Comparison of ENCODE assay signal across 23 mouse cellular contexts in the genomic region with DNA sequence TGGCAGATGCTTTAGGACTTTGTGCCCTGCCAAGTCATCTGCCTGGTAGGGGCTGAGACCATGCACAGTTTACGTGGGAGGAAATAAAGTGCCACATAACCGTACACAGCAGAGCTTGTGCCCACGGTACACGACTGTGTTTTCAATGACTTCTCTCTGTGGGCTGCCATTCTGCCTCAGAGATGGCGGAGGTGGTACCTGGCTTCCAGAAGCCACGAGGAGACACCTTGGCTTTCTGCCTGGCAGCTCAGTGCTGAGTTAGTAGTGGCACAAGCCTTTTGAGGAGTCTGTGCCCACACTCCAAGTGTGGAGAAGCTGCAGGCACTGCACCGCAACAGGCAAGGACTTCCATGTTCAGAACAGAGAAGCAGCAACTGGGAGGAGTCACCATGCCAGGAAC. TPM values are rescaled to one million over a fixed set of nuclear protein-coding genes. Genes with fewer than 3 reads are reported as not detected.
DNase-seq lines count a peak whose midpoint lies in the region; ATAC-seq lines count a peak whose summit lies in the region.
"Had no signal": no experiment of that assay in that cellular context is flagged by ENCODE, and none has a peak within 500 bp of the region (broad histone marks: within the 10 kb centered on the region; RNA-seq: fewer than 3 reads in every experiment).

No protein-coding gene starts in this region.

- no peak for ATAC-seq in midbrain, embryonic 11.5 days (ENCODE audit: low FRiP score)

- DNase-seq in layer of hippocampus, adult 11-12 months (ENCODE audit: low spot score): peak; percentile 60
- DNase-seq in layer of hippocampus, postnatal 10 days (ENCODE audit: low spot score in 2 of 2): no peak
- peak; percentile 33 for DNase-seq in midbrain, embryonic 11.5 days (ENCODE audit: low spot score, missing footprints)
- no peak for DNase-seq in midbrain, embryonic 10.5 days (ENCODE audit: low spot score)
- peak; percentile 74 for DNase-seq in layer of hippocampus, adult 9-11 months
- peak; percentile 77 to 84 for DNase-seq in right cerebral cortex, postnatal 36 days (ENCODE audit: low spot score in 2 of 2)
- DNase-seq in lung, postnatal 25 days (ENCODE audit: low spot score): no peak
- DNase-seq: adrenal gland, postnatal 10 days; B cell, adult 2 months; cerebellum, adult 9-10 months; heart, postnatal 4 days; kidney, adult 2 months; kidney, postnatal 14 days; lung, postnatal 10 days; spleen, adult 18-20 months; thymus, adult 2 months had no signal

- no peak overlapping the region for H3K4me3 ChIP-seq in midbrain, embryonic 11.5 days (ENCODE audit: low read depth, low read length)
- no peak overlapping the region for H3K4me3 ChIP-seq in midbrain, embryonic 10.5 days
- H3K4me3 ChIP-seq: embryonic facial prominence, embryonic 15.5 days; forebrain, embryonic 10.5 days had no signal

- H3K9ac ChIP-seq in midbrain, embryonic 11.5 days (ENCODE audit: low read length): no peak overlapping the region
- H3K9ac ChIP-seq: embryonic facial prominence, embryonic 15.5 days had no signal

- H3K4me2 ChIP-seq in midbrain, embryonic 11.5 days: no peak overlapping the region
- H3K4me2 ChIP-seq: embryonic facial prominence, embryonic 15.5 days had no signal

- H3K27me3 ChIP-seq in midbrain, embryonic 11.5 days (ENCODE audit: control insufficient read depth, insufficient read depth, low read length): no peaks in the 10 kb centered on the region
- H3K27me3 ChIP-seq in midbrain, embryonic 10.5 days (ENCODE audit: low read depth, poor library complexity, severe bottlenecking): no peaks in the 10 kb centered on the region
- H3K27me3 ChIP-seq: embryonic facial prominence, embryonic 15.5 days had no signal

- WGBS in midbrain, embryonic 11.5 days: 89% methylated on average over 7 of the region's 7 CpGs
- 90% methylated on average over 7 of the region's 7 CpGs for WGBS in midbrain, embryonic 10.5 days

- H3K36me3 ChIP-seq in midbrain, embryonic 11.5 days (ENCODE audit: control insufficient read depth, insufficient read depth, low read length): no peaks in the 10 kb centered on the region
- no peaks in the 10 kb centered on the region for H3K36me3 ChIP-seq in midbrain, embryonic 10.5 days
- H3K36me3 ChIP-seq: embryonic facial prominence, embryonic 15.5 days; forebrain, embryonic 10.5 days had no signal

- no peaks in the 10 kb centered on the region for H3K9me3 ChIP-seq in midbrain, embryonic 11.5 days (ENCODE audit: control insufficient read depth, low read length)
- no peaks in the 10 kb centered on the region for H3K9me3 ChIP-seq in midbrain, embryonic 10.5 days (replicated peaks)
- H3K9me3 ChIP-seq: embryonic facial prominence, embryonic 15.5 days; forebrain, embryonic 10.5 days had no signal

- H3K27ac ChIP-seq in midbrain, embryonic 11.5 days (ENCODE audit: low read depth, low read length): no peak overlapping the region
- no peak overlapping the region; the same call in 1 of the 2 replicates for H3K27ac ChIP-seq in midbrain, embryonic 10.5 days (replicated peaks)
- H3K27ac ChIP-seq: embryonic facial prominence, embryonic 15.5 days; forebrain, embryonic 10.5 days had no signal

- no peaks in the 10 kb centered on the region; the same call in 1 of the 2 replicates for H3K4me1 ChIP-seq in midbrain, embryonic 11.5 days (ENCODE audit: control insufficient read depth, insufficient read depth, low read length)
- H3K4me1 ChIP-seq in midbrain, embryonic 10.5 days: peaks cover 39% of the 10 kb centered on the region
- H3K4me1 ChIP-seq: embryonic facial prominence, embryonic 15.5 days had no signal

RNA-seq across cellular contexts. Expression of gene Ubxn11, which starts 5.4 kb away (rescaled TPM):
- total RNA-seq in layer of hippocampus, postnatal 10 days (2021): 10 to 100 TPM; 19.5 to 23.2 TPM
- polyA plus RNA-seq in midbrain, embryonic 11.5 days (2014; fragmentation: Nextera tagmentation; extraction: Ambion mirVana): 3.0 and 4.7 TPM in 2 replicates
- 4.8 and 6.5 TPM in 2 replicates for polyA plus RNA-seq in midbrain, embryonic 10.5 days (2016; fragmentation: Nextera tagmentation; extraction: Ambion mirVana)

RNA-seq across cellular contexts. Expression of gene Cd52, which starts 12.8 kb away (rescaled TPM):
- total RNA-seq in layer of hippocampus, postnatal 10 days (2021): 1 to 10 TPM; 1.2 to 2.4 TPM
- 4.3 and 4.7 TPM in 2 replicates for polyA plus RNA-seq in midbrain, embryonic 11.5 days (2014; fragmentation: Nextera tagmentation; extraction: Ambion mirVana)
- polyA plus RNA-seq in midbrain, embryonic 10.5 days (2016; fragmentation: Nextera tagmentation; extraction: Ambion mirVana): 5.1 TPM in 2 replicates

RNA-seq across cellular contexts. Expression of gene Sh3bgrl3, which starts 20.9 kb away (rescaled TPM):
- total RNA-seq in layer of hippocampus, postnatal 10 days (2021): 100 to 1,000 TPM; 292 to 301 TPM
- 308 and 312 TPM in 2 replicates for polyA plus RNA-seq in midbrain, embryonic 11.5 days (2014; fragmentation: Nextera tagmentation; extraction: Ambion mirVana)
- 302 and 324 TPM in 2 replicates for polyA plus RNA-seq in midbrain, embryonic 10.5 days (2016; fragmentation: Nextera tagmentation; extraction: Ambion mirVana)

RNA-seq across cellular contexts. Expression of gene Crybg2, which starts 47.1 kb away (rescaled TPM):
- total RNA-seq in layer of hippocampus, postnatal 10 days (2021): 1 to 10 TPM; 2.1 to 2.7 TPM
- 0.89 and 0.98 TPM in 2 replicates for polyA plus RNA-seq in midbrain, embryonic 11.5 days (2014; fragmentation: Nextera tagmentation; extraction: Ambion mirVana)
- 2.0 TPM in 2 replicates for polyA plus RNA-seq in midbrain, embryonic 10.5 days (2016; fragmentation: Nextera tagmentation; extraction: Ambion mirVana)
- total RNA-seq: heart, postnatal 4 days had no signal

RNA-seq across cellular contexts. Expression of gene Zfp683, which starts 54.1 kb away (rescaled TPM):
- total RNA-seq in layer of hippocampus, postnatal 10 days (2021): not detected
- polyA plus RNA-seq in midbrain, embryonic 11.5 days (2014; fragmentation: Nextera tagmentation; extraction: Ambion mirVana): not detected in 2 replicates
- polyA plus RNA-seq in midbrain, embryonic 10.5 days (2016; fragmentation: Nextera tagmentation; extraction: Ambion mirVana): not detected in 2 replicates
- total RNA-seq: granulocyte monocyte progenitor cell, adult 5-6 weeks; heart, postnatal 4 days had no signal
- polyA plus RNA-seq: embryonic facial prominence, embryonic 15.5 days; forebrain, embryonic 10.5 days; heart, embryonic 14.5 days; liver, embryonic 16.5 days; neural tube, embryonic 14.5 days; stomach, embryonic 14.5 days had no signal

Comparison
In these comparisons a context has a peak if more than half of its experiments do, and no peak if none do; other contexts are left out.
1. DNase-seq: peak in layer of hippocampus, adult 11-12 months (single experiment), midbrain, embryonic 11.5 days (single experiment), layer of hippocampus, adult 9-11 months (single experiment) and right cerebral cortex, postnatal 36 days (2 of 2); none in layer of hippocampus, postnatal 10 days (0 of 2), midbrain, embryonic 10.5 days (single experiment) and lung, postnatal 25 days (single experiment).